Mouse (Mus musculus) MEL (cell line): ENCODE measurements around the gene Lmo4.

Source experiments
- CTCF ChIP-seq, 3 experiments: IDR thresholded peaks in 2 of 3; conservative IDR thresholded peaks in 1 of 3; 2 replicates each; pipeline ENCODE4 v1.5.1; 2011 to 2012; ENCODE audit warnings: low read length in 3 of 3, low read depth in 2 of 3, mild to moderate bottlenecking in 2 of 3, improper control_type of control experiment in 1 of 3, inconsistent platforms in 1 of 3, mixed read lengths in 1 of 3, moderate library complexity in 1 of 3; ENCODE audit not compliant: control insufficient read depth in 1 of 3, insufficient read depth in 1 of 3, poor library complexity in 1 of 3, severe bottlenecking in 1 of 3
- POLR2A ChIP-seq, 2 experiments: IDR thresholded peaks; 2 replicates each; pipeline ENCODE4 v1.6.1; 2011 to 2012; ENCODE audit warnings: low read length in 2 of 2, mild to moderate bottlenecking in 2 of 2, control low read depth in 1 of 2, improper control_type of control experiment in 1 of 2, low read depth in 1 of 2, moderate library complexity in 1 of 2; ENCODE audit not compliant: control insufficient read depth in 1 of 2, insufficient read depth in 1 of 2, poor library complexity in 1 of 2
- RCOR1 ChIP-seq: IDR thresholded peaks from 2 replicates; pipeline ENCODE4 v1.6.1; 2012; ENCODE audit warnings: low read depth, mild to moderate bottlenecking, inconsistent platforms, low read length, improper control_type of control experiment

DNA sequence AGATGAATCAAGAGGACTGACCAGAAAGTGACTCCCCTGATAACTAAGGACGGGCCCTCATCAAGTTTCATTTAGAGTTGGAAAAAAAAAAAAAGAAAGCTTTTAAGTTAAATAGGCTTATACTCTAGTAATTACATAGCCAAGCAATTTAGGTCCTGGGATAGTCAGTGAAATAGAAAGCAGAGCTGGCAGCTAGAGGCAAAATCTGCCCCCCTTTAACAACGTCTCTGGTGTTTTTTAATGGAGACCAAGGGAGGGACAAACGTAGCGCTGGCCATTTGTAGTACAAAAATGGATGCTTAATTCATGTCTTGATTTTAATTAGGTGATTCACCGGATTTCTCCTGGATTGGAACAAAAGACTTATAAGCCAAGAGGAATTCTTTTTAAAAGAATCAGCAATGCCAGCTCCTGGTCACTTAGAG lies 1.0 kb downstream of the Lmo4 start:
- no peak for TF ChIP-seq POLR2A (IDR thresholded peaks at IDR 0.05; ENCODE audit: control insufficient read depth in 1 of 2, insufficient read depth in 1 of 2, low read depth in 1 of 2, low read length in 2 of 2, poor library complexity in 1 of 2)
- TF ChIP-seq RCOR1, result no peak
- TF ChIP-seq CTCF (IDR thresholded peaks at IDR 0.05 in 2 of 3, conservative IDR thresholded peaks at IDR 0.05 in 1 of 3; ENCODE audit: control insufficient read depth in 1 of 3, insufficient read depth in 1 of 3, low read depth in 2 of 3, low read length in 3 of 3, poor library complexity in 1 of 3, severe bottlenecking in 1 of 3), result no peak
